Mouse (Mus musculus): ENCODE results near the gene Igsf21.

GRCm38 (mm10) chr4:140015916-140016315, 230.7 kb downstream of the Igsf21 start:
- TF ChIP-seq EP300 (IDR thresholded peaks at IDR 0.05; ENCODE audit: insufficient read depth, low read depth, low read length), result no peak
- no peak for TF ChIP-seq POLR2A (IDR thresholded peaks at IDR 0.05; ENCODE audit: insufficient read depth, low read length)
- TF ChIP-seq CTCF (IDR thresholded peaks at IDR 0.05; ENCODE audit: low read depth, low read length), result no peak

Data from ES-Bruce4 (cell line).